Mouse (Mus musculus): Measurements from ENCODE around the gene Ntrk3. TPM values are rescaled to one million over a fixed set of nuclear protein-coding genes. Genes with fewer than 3 reads are reported as not detected.

Ntrk3 gene
- polyA plus RNA-seq, 1 experiment from 2014 or later = 1.3 TPM

GRCm38 (mm10) chr7:78500863-78501262 lies 236.9 kb downstream of the Ntrk3 start:
- Histone ChIP-seq H3K4me2 (ENCODE audit: low read length) (no peak overlapping the region), H3K36me3 (ENCODE audit: control insufficient read depth, insufficient read depth, low read length) (no peaks in the 10 kb centered on the region), H3K27ac (replicated peaks in 1 of 2; ENCODE audit: control insufficient read depth in 1 of 2, insufficient read depth in 1 of 2, low read depth in 2 of 2, low read length in 2 of 2) (no peak overlapping the region), H3K9me3 (ENCODE audit: control insufficient read depth, low read length) (no peaks in the 10 kb centered on the region), H3K27me3 (ENCODE audit: control insufficient read depth, insufficient read depth, low read length) (no peaks in the 10 kb centered on the region), H3K9ac (ENCODE audit: low read length) (no peak overlapping the region), H3K4me3 (ENCODE audit: control insufficient read depth in 1 of 2, insufficient read depth in 1 of 2, low read depth in 1 of 2, low read length in 2 of 2) (no peak overlapping the region), H3K4me1 (ENCODE audit: control insufficient read depth in 2 of 2, insufficient read depth in 2 of 2, low read length in 2 of 2) (no peaks in the 10 kb centered on the region)
- ATAC-seq (ENCODE audit: insufficient number of reproducible peaks, insufficient read depth, low FRiP score, low read depth) = no peak
- 70% methylated on average over 5 of the region's 5 CpGs for WGBS

GRCm38 (mm10) chr7:78499970-78500369 lies 237.8 kb downstream of the Ntrk3 start:
- H3K4me1 ChIP-seq (ENCODE audit: control insufficient read depth in 2 of 2, insufficient read depth in 2 of 2, low read length in 2 of 2) = no peaks in the 10 kb centered on the region
- 57% methylated on average over 1 of the region's 1 CpGs for WGBS
- H3K4me3 ChIP-seq (ENCODE audit: control insufficient read depth in 1 of 2, insufficient read depth in 1 of 2, low read depth in 1 of 2, low read length in 2 of 2) = no peak overlapping the region
- no peak overlapping the region for H3K4me2 ChIP-seq (ENCODE audit: low read length)
- no peaks in the 10 kb centered on the region for H3K9me3 ChIP-seq (ENCODE audit: control insufficient read depth, low read length)
- no peak overlapping the region for H3K9ac ChIP-seq (ENCODE audit: low read length)
- no peaks in the 10 kb centered on the region for H3K36me3 ChIP-seq (ENCODE audit: control insufficient read depth, insufficient read depth, low read length)
- no peak overlapping the region for H3K27ac ChIP-seq (replicated peaks in 1 of 2; ENCODE audit: control insufficient read depth in 1 of 2, insufficient read depth in 1 of 2, low read depth in 2 of 2, low read length in 2 of 2)
- no peak for ATAC-seq (ENCODE audit: insufficient number of reproducible peaks, insufficient read depth, low FRiP score, low read depth)
- H3K27me3 ChIP-seq (ENCODE audit: control insufficient read depth, insufficient read depth, low read length) = no peaks in the 10 kb centered on the region

DNA sequence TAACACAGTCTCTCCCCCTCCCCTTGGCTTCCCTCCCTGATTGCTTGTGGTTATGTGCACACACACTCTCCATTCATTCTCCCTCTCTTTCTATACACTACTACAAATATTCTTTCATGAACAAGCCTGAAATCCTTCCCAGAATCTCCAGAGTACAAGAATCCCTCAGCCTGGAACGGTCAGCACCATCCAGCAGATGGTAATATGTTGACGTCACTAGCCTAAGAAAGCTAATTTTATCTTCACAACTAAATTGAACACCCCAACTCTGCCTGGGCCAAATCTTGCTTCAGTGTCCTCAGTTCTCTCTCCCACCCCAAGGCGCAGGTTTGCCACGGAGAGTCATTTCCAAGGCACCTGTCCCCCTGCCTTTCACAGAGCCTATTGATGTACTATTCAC lies 239.5 kb downstream of the Ntrk3 start:
- Histone ChIP-seq H3K4me3 (ENCODE audit: control insufficient read depth in 1 of 2, insufficient read depth in 1 of 2, low read depth in 1 of 2, low read length in 2 of 2) (no peak overlapping the region), H3K9me3 (ENCODE audit: control insufficient read depth, low read length) (no peaks in the 10 kb centered on the region), H3K27me3 (ENCODE audit: control insufficient read depth, insufficient read depth, low read length) (no peaks in the 10 kb centered on the region), H3K4me1 (ENCODE audit: control insufficient read depth in 2 of 2, insufficient read depth in 2 of 2, low read length in 2 of 2) (no peaks in the 10 kb centered on the region), H3K9ac (ENCODE audit: low read length) (no peak overlapping the region), H3K4me2 (ENCODE audit: low read length) (no peak overlapping the region), H3K36me3 (ENCODE audit: control insufficient read depth, insufficient read depth, low read length) (no peaks in the 10 kb centered on the region), H3K27ac (replicated peaks in 1 of 2; ENCODE audit: control insufficient read depth in 1 of 2, insufficient read depth in 1 of 2, low read depth in 2 of 2, low read length in 2 of 2) (no peak overlapping the region)
- ATAC-seq (ENCODE audit: insufficient number of reproducible peaks, insufficient read depth, low FRiP score, low read depth) = no peak
- WGBS = 74% methylated on average over 4 of the region's 4 CpGs

DNA sequence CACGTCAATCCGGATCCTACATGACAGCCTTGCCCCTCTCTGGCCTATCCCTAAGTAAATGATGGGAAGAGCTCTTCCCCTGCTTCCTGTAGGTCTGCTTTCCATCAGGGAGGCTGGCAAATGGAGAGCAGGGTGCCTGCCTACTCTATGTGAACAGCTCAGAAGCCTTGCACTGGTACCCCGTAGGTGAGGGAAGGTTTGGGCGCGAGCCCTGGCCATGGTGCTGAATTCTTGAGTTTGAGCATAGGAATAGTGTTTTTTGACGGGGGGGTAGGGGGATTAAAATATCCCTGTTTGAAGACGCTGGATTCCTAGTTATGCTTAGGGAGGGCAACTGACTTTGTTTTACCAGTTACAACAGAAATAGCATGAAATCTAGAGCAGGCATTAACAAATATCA lies 240.0 kb downstream of the Ntrk3 start:
- Histone ChIP-seq H3K4me1 (ENCODE audit: control insufficient read depth in 2 of 2, insufficient read depth in 2 of 2, low read length in 2 of 2) (no peaks in the 10 kb centered on the region), H3K4me2 (ENCODE audit: low read length) (no peak overlapping the region), H3K9me3 (ENCODE audit: control insufficient read depth, low read length) (no peaks in the 10 kb centered on the region), H3K9ac (ENCODE audit: low read length) (no peak overlapping the region), H3K36me3 (ENCODE audit: control insufficient read depth, insufficient read depth, low read length) (no peaks in the 10 kb centered on the region), H3K27ac (replicated peaks in 1 of 2; ENCODE audit: control insufficient read depth in 1 of 2, insufficient read depth in 1 of 2, low read depth in 2 of 2, low read length in 2 of 2) (no peak overlapping the region), H3K27me3 (ENCODE audit: control insufficient read depth, insufficient read depth, low read length) (no peaks in the 10 kb centered on the region), H3K4me3 (ENCODE audit: control insufficient read depth in 1 of 2, insufficient read depth in 1 of 2, low read depth in 1 of 2, low read length in 2 of 2) (no peak overlapping the region)
- 39% methylated on average over 7 of the region's 7 CpGs for whole genome bisulfite sequencing
- ATAC-seq (ENCODE audit: insufficient number of reproducible peaks, insufficient read depth, low FRiP score, low read depth) = no peak

- Histone ChIP-seq H3K36me3 (ENCODE audit: control insufficient read depth, insufficient read depth, low read length) (no peaks in the 10 kb centered on the region), H3K9me3 (ENCODE audit: control insufficient read depth, low read length) (no peaks in the 10 kb centered on the region), H3K9ac (ENCODE audit: low read length) (no peak overlapping the region), H3K4me3 (ENCODE audit: control insufficient read depth in 1 of 2, insufficient read depth in 1 of 2, low read depth in 1 of 2, low read length in 2 of 2) (no peak overlapping the region), H3K27me3 (ENCODE audit: control insufficient read depth, insufficient read depth, low read length) (no peaks in the 10 kb centered on the region), H3K27ac (replicated peaks in 1 of 2; ENCODE audit: control insufficient read depth in 1 of 2, insufficient read depth in 1 of 2, low read depth in 2 of 2, low read length in 2 of 2) (no peak overlapping the region), H3K4me1 (ENCODE audit: control insufficient read depth in 2 of 2, insufficient read depth in 2 of 2, low read length in 2 of 2) (no peaks in the 10 kb centered on the region), H3K4me2 (ENCODE audit: low read length) (no peak overlapping the region)
- WGBS = 86% methylated on average over 7 of the region's 7 CpGs
- no peak for ATAC-seq (ENCODE audit: insufficient number of reproducible peaks, insufficient read depth, low FRiP score, low read depth)
Measured at GRCm38 (mm10) chr7:78493591-78493990, 244.2 kb downstream of the Ntrk3 start.

GRCm38 (mm10) chr7:78491176-78491575 lies 246.6 kb downstream of the Ntrk3 start:
- Histone ChIP-seq H3K36me3 (ENCODE audit: control insufficient read depth, insufficient read depth, low read length) (no peaks in the 10 kb centered on the region), H3K27me3 (ENCODE audit: control insufficient read depth, insufficient read depth, low read length) (no peaks in the 10 kb centered on the region), H3K4me2 (ENCODE audit: low read length) (no peak overlapping the region), H3K9me3 (ENCODE audit: control insufficient read depth, low read length) (no peaks in the 10 kb centered on the region), H3K9ac (ENCODE audit: low read length) (no peak overlapping the region), H3K4me1 (ENCODE audit: control insufficient read depth in 2 of 2, insufficient read depth in 2 of 2, low read length in 2 of 2) (no peaks in the 10 kb centered on the region), H3K27ac (replicated peaks in 1 of 2; ENCODE audit: control insufficient read depth in 1 of 2, insufficient read depth in 1 of 2, low read depth in 2 of 2, low read length in 2 of 2) (no peak overlapping the region), H3K4me3 (ENCODE audit: control insufficient read depth in 1 of 2, insufficient read depth in 1 of 2, low read depth in 1 of 2, low read length in 2 of 2) (no peak overlapping the region)
- 52% methylated on average over 7 of the region's 7 CpGs for WGBS
- no peak for ATAC-seq (ENCODE audit: insufficient number of reproducible peaks, insufficient read depth, low FRiP score, low read depth)

DNA sequence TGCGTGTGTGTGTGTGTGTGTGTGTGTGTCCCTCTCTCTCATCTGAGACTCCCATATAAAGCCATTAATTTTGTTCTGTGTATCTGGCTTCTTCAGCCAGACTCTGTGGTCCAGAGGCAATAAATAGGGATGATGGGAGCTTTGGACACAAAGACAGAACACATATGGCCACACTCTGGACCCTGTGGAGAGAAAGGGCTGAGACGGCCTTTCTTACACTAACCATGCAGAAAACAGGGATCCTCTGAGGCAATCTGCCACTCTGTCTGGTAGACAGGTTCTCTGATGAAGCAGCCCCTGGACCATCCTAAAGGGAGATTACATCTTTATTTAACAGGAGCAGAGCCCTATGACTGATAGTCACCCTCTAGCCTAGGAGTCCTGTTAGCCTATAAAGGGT lies 253.5 kb downstream of the Ntrk3 start:
- ATAC-seq (ENCODE audit: insufficient number of reproducible peaks, insufficient read depth, low FRiP score, low read depth) = no peak
- 82% methylated on average over 2 of the region's 2 CpGs for WGBS
- no peaks in the 10 kb centered on the region for H3K9me3 ChIP-seq (ENCODE audit: control insufficient read depth, low read length)
- no peak overlapping the region for H3K9ac ChIP-seq (ENCODE audit: low read length)
- no peak overlapping the region for H3K4me2 ChIP-seq (ENCODE audit: low read length)
- no peak overlapping the region for H3K27ac ChIP-seq (replicated peaks in 1 of 2; ENCODE audit: control insufficient read depth in 1 of 2, insufficient read depth in 1 of 2, low read depth in 2 of 2, low read length in 2 of 2)
- H3K4me1 ChIP-seq (ENCODE audit: control insufficient read depth in 2 of 2, insufficient read depth in 2 of 2, low read length in 2 of 2) = no peaks in the 10 kb centered on the region
- no peaks in the 10 kb centered on the region for H3K27me3 ChIP-seq (ENCODE audit: control insufficient read depth, insufficient read depth, low read length)
- no peaks in the 10 kb centered on the region for H3K36me3 ChIP-seq (ENCODE audit: control insufficient read depth, insufficient read depth, low read length)
- H3K4me3 ChIP-seq (ENCODE audit: control insufficient read depth in 1 of 2, insufficient read depth in 1 of 2, low read depth in 1 of 2, low read length in 2 of 2) = no peak overlapping the region

DNA sequence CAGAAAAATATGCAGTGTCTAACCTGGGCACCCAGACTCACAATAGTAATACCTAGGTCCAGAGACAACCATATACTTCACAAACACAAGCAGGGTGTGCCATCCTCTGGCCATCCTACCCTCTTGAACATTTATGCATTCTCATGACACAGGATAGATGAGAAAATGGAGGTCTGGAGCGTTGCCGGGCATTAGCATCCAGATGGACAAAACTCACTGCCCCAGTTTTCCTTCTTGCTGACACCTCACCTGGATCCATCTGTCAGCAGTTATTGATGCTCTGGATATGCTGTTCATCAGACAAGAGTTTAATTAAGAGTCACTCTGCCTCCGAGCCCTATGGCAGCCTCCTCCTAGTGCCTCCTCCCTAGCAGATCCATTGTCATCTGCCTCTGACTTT lies 254.1 kb downstream of the Ntrk3 start:
- no peak for ATAC-seq (ENCODE audit: insufficient number of reproducible peaks, insufficient read depth, low FRiP score, low read depth)
- Histone ChIP-seq H3K36me3 (ENCODE audit: control insufficient read depth, insufficient read depth, low read length) (no peaks in the 10 kb centered on the region), H3K4me2 (ENCODE audit: low read length) (no peak overlapping the region), H3K27me3 (ENCODE audit: control insufficient read depth, insufficient read depth, low read length) (no peaks in the 10 kb centered on the region), H3K4me1 (ENCODE audit: control insufficient read depth in 2 of 2, insufficient read depth in 2 of 2, low read length in 2 of 2) (no peaks in the 10 kb centered on the region), H3K9me3 (ENCODE audit: control insufficient read depth, low read length) (no peaks in the 10 kb centered on the region), H3K4me3 (ENCODE audit: control insufficient read depth in 1 of 2, insufficient read depth in 1 of 2, low read depth in 1 of 2, low read length in 2 of 2) (no peak overlapping the region), H3K9ac (ENCODE audit: low read length) (no peak overlapping the region), H3K27ac (replicated peaks in 1 of 2; ENCODE audit: control insufficient read depth in 1 of 2, insufficient read depth in 1 of 2, low read depth in 2 of 2, low read length in 2 of 2) (no peak overlapping the region)
- WGBS = 82% methylated on average over 3 of the region's 3 CpGs

Measured in heart, embryonic 14.5 days (tissue).